Mouse (Mus musculus) stomach, postnatal 0 days (tissue): ENCODE measurements at regions not wholly inside any gene's neighbourhood (a gene's known extent, or its start where the extent isn't known, plus 50 kb on each side); places are given as distances from the start of the nearest gene placed in this dataset.

Experiments used
- CTCF ChIP-seq: IDR thresholded peaks from 2 replicates; pipeline ENCODE4 v1.5.1; 2016; ENCODE audit warnings: antibody characterized with exemption, low read depth, mild to moderate bottlenecking, moderate library complexity
- EP300 ChIP-seq: optimal IDR thresholded peaks from 2 replicates; pipeline ENCODE3; 2016; ENCODE audit warnings: antibody characterized with exemption

- TF ChIP-seq CTCF (no peak), EP300 (no peak)
Measured at GRCm38 (mm10) chr1:169283440-169283839, 247.8 kb downstream of the Nuf2 start.
